Mouse (Mus musculus) lung, postnatal 0 days (tissue): Measurements from ENCODE around the gene Nme7.
A peak's percentile ranks its signal among the peaks of the same experiment; 100 is the strongest.

Experiments
- CTCF ChIP-seq: IDR thresholded peaks from 2 replicates; pipeline ENCODE4 v1.5.1; 2016; ENCODE audit warnings: antibody characterized with exemption, mild to moderate bottlenecking
- EP300 ChIP-seq: IDR thresholded peaks from 2 replicates; pipeline ENCODE4 v1.6.1; 2016; ENCODE audit warnings: antibody characterized with exemption, mild to moderate bottlenecking, control low read depth

- TF ChIP-seq EP300 = peak; percentile 36; the same call in 1 of the 2 replicates
- TF ChIP-seq CTCF = no peak
Observed at GRCm38 (mm10) chr1:164307124-164307751, 3.3 kb downstream of the Nme7 start, which contains the start of gene Blzf1.
